Mouse (Mus musculus) bone marrow macrophage, adult 2 months (primary cell): Measurements from ENCODE around the gene Limk1.

Experiments
- CTCF ChIP-seq: IDR thresholded peaks from 2 replicates; pipeline ENCODE4 v1.5.1; 2012; ENCODE audit warnings: low read depth, mild to moderate bottlenecking, low read length, moderate library complexity
- POLR2A ChIP-seq: IDR thresholded peaks from 2 replicates; pipeline ENCODE4 v1.6.1; 2012; ENCODE audit warnings: mild to moderate bottlenecking, low read depth, low read length, borderline replicate concordance

- TF ChIP-seq CTCF (no peak), POLR2A (no peak)
Observed at GRCm38 (mm10) chr5:134652015-134652414, 36.4 kb downstream of the Limk1 start.
